Comparison of ENCODE assay signal across 8 mouse cellular contexts in the genomic region with DNA sequence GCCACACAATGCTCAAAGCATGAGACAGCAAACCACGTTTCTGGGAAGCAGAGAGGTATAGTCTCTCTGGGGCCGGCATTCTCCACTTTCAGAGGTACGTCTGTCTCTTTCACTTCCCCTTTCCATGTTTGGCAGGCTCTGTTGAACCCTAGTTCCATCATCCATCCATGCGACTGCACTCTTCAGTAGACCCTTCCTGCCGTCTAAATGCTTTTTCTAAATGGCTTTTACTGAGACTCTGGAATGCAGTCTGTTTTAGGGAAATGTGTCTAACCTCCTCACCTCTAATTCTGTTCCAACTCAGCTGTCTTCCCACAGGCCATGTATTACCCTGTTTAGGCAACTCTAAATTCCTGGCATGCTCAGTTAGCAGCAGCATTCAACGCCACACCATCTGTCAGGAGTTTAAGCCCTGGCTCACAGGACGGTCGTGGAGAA.
DNase-seq lines count a peak whose midpoint lies in the region; ATAC-seq and TF ChIP-seq lines count a peak whose summit lies in the region.
"Had no signal": no experiment of that assay in that cellular context is flagged by ENCODE, and none has a peak within 500 bp of the region (broad histone marks: within the 10 kb centered on the region; RNA-seq: fewer than 3 reads in every experiment).

No protein-coding gene starts in this region.

- peak; percentile 55 for ATAC-seq in kidney, embryonic 16.5 days (ENCODE audit: low FRiP score, low TSS enrichment)
- peak; percentile 96 for ATAC-seq in megakaryocyte progenitor cell, adult 5-6 weeks (replicated peaks; ENCODE audit: poor library complexity)

- TF ChIP-seq EP300 in MEL (IDR thresholded peaks at IDR 0.05; ENCODE audit: low read depth in 1 of 2, low read length in 2 of 2) = no peak

- no peak for TF ChIP-seq CTCF in MEL (IDR thresholded peaks at IDR 0.05 in 2 of 3, conservative IDR thresholded peaks at IDR 0.05 in 1 of 3; ENCODE audit: control insufficient read depth in 1 of 3, insufficient read depth in 1 of 3, low read depth in 2 of 3, low read length in 3 of 3, poor library complexity in 1 of 3, severe bottlenecking in 1 of 3)

- no peak overlapping the region for H3K27ac ChIP-seq in kidney, embryonic 16.5 days (ENCODE audit: low read length)
- H3K27ac ChIP-seq in MEL (ENCODE audit: control insufficient read depth, low read depth, low read length) = no peak overlapping the region

- peaks cover 11% of the 10 kb centered on the region; the same call in 1 of the 2 replicates for H3K4me1 ChIP-seq in kidney, embryonic 16.5 days (ENCODE audit: insufficient read depth, low read length)
- H3K4me1 ChIP-seq in MEL (ENCODE audit: control insufficient read depth in 1 of 2, insufficient read depth in 2 of 2, low read length in 2 of 2) = no peaks in the 10 kb centered on the region

- no peaks in the 10 kb centered on the region for H3K36me3 ChIP-seq in kidney, embryonic 16.5 days (ENCODE audit: insufficient read depth, low read length)
- no peaks in the 10 kb centered on the region for H3K36me3 ChIP-seq in MEL (ENCODE audit: control insufficient read depth in 1 of 2, insufficient read depth in 2 of 2, low read length in 2 of 2)

- H3K4me3 ChIP-seq in kidney, embryonic 16.5 days (ENCODE audit: low read length) = no peak overlapping the region
- no peak overlapping the region for H3K4me3 ChIP-seq in MEL (ENCODE audit: control insufficient read depth in 1 of 2, insufficient read depth in 1 of 2, low read depth in 2 of 2, low read length in 2 of 2)

- H3K9ac ChIP-seq in kidney, embryonic 16.5 days (replicated peaks; ENCODE audit: low read length) = no peak overlapping the region
- no peak overlapping the region for H3K9ac ChIP-seq in MEL (ENCODE audit: control insufficient read depth, low read depth, low read length, poor library complexity, severe bottlenecking)

- H3K9me3 ChIP-seq in kidney, embryonic 16.5 days (ENCODE audit: low read length) = no peaks in the 10 kb centered on the region
- H3K9me3 ChIP-seq in MEL (replicated peaks; ENCODE audit: insufficient read depth, low read length) = no peaks in the 10 kb centered on the region

- TF ChIP-seq RAD21 in MEL (IDR thresholded peaks at IDR 0.05; ENCODE audit: low read depth, low read length) = no peak

- no peak overlapping the region for H3K4me2 ChIP-seq in kidney, embryonic 16.5 days (replicated peaks; ENCODE audit: low read depth, low read length)

- TF ChIP-seq POLR2A in MEL (IDR thresholded peaks at IDR 0.05; ENCODE audit: control insufficient read depth in 1 of 2, insufficient read depth in 1 of 2, low read depth in 1 of 2, low read length in 2 of 2, poor library complexity in 1 of 2) = no peak

- H3K27me3 ChIP-seq in kidney, embryonic 16.5 days (ENCODE audit: insufficient read depth, low read length) = no peaks in the 10 kb centered on the region
- H3K27me3 ChIP-seq in MEL (ENCODE audit: control insufficient read depth in 1 of 2, insufficient read depth in 2 of 2, low read length in 2 of 2) = no peaks in the 10 kb centered on the region

- no peaks in the 10 kb centered on the region for H3K79me2 ChIP-seq in MEL (ENCODE audit: control insufficient read depth, insufficient read depth, low read length, poor library complexity)

- WGBS in kidney, embryonic 16.5 days = 34% methylated on average over 8 of the region's 8 CpGs

- no peak for DNase-seq in kidney, postnatal 25 days
- peak; percentile 14 for DNase-seq in MEL (ENCODE audit: low read depth, low spot score)
- peak; percentile 24 for DNase-seq in embryo, embryonic 11.5 days (ENCODE audit: low read depth, low spot score)
- no peak for DNase-seq in urinary bladder, adult 2 months (ENCODE audit: low spot score)
- no peak for DNase-seq in urinary bladder, postnatal 25 days (ENCODE audit: low spot score)
- DNase-seq: heart, postnatal 4 days had no signal

TF ChIP-seq in MEL, 35 proteins besides CTCF, POLR2A, EP300 and RAD21:
- TF ChIP-seq MXI1 (IDR thresholded peaks at IDR 0.05; ENCODE audit: low read depth, low read length) (no peak), MAZ (IDR thresholded peaks at IDR 0.05; ENCODE audit: low read depth, low read length) (no peak), KAT2A (conservative IDR thresholded peaks at IDR 0.05; ENCODE audit: low read depth, low read length) (no peak), ZC3H11A (IDR thresholded peaks at IDR 0.05; ENCODE audit: low read depth, low read length) (no peak), NRF1 (IDR thresholded peaks at IDR 0.05; ENCODE audit: insufficient read depth, low read depth, low read length, poor library complexity, severe bottlenecking) (no peak), TCF12 (IDR thresholded peaks at IDR 0.05; ENCODE audit: low read depth, low read length) (no peak), MEF2A (IDR thresholded peaks at IDR 0.05; ENCODE audit: extremely low read depth, insufficient replicate concordance, low read depth, low read length, poor library complexity, severe bottlenecking) (no peak), ZKSCAN1 (IDR thresholded peaks at IDR 0.05; ENCODE audit: low read depth, low read length) (no peak), JUND (IDR thresholded peaks at IDR 0.05; ENCODE audit: low read depth, low read length) (no peak)

Comparison
In these comparisons a context has a peak if more than half of its experiments do, and no peak if none do; other contexts are left out.
1. DNase-seq: peak in MEL (single experiment) and embryo, embryonic 11.5 days (single experiment); none in kidney, postnatal 25 days (0 of 2), urinary bladder, adult 2 months (single experiment) and urinary bladder, postnatal 25 days (single experiment).